Mouse (Mus musculus) neural tube, embryonic 13.5 days (tissue): ENCODE measurements at regions not wholly inside any gene's neighbourhood (a gene's known extent, or its start where the extent isn't known, plus 50 kb on each side); places are given as distances from the start of the nearest gene placed in this dataset.

Experiments
- ATAC-seq: fragments of 200-750 bp; cut with Nextera tagmentation; 2 replicates; pipeline ENCODE4 v1.8.0; 2017; ENCODE audit warnings: low read depth, mild to moderate bottlenecking, moderate TSS enrichment, moderate library complexity
- H3K27ac ChIP-seq: fragments of 300-500 bp; sonication (generic); replicated peaks from 2 replicates; pipeline ENCODE4 v1.5.1; 2015; ENCODE audit warnings: moderate library complexity, mild to moderate bottlenecking, inconsistent platforms
- H3K27me3 ChIP-seq: fragments of 300-500 bp; sonication (generic); 2 replicates; pipeline ENCODE4 v1.6.1; 2015; ENCODE audit warnings: mild to moderate bottlenecking, inconsistent platforms
- H3K36me3 ChIP-seq: fragments of 300-500 bp; sonication (generic); 2 replicates; pipeline ENCODE4 v1.6.1; 2015; ENCODE audit warnings: mild to moderate bottlenecking, inconsistent platforms
- H3K4me1 ChIP-seq: fragments of 300-500 bp; sonication (generic); replicated peaks from 2 replicates; pipeline ENCODE4 v1.6.1; 2015; ENCODE audit warnings: inconsistent platforms
- H3K4me2 ChIP-seq: fragments of 300-500 bp; sonication (generic); 2 replicates; pipeline ENCODE4 v1.6.1; 2015; ENCODE audit warnings: inconsistent platforms, mild to moderate bottlenecking, moderate library complexity
- H3K4me3 ChIP-seq: fragments of 300-500 bp; sonication (generic); 2 replicates; pipeline ENCODE4 v1.5.1; 2015; ENCODE audit warnings: mild to moderate bottlenecking, inconsistent platforms
- H3K9ac ChIP-seq: fragments of 300-500 bp; sonication (generic); 2 replicates; pipeline ENCODE4 v1.6.1; 2015; ENCODE audit warnings: moderate library complexity, mild to moderate bottlenecking, inconsistent platforms
- H3K9me3 ChIP-seq: fragments of 300-500 bp; sonication (generic); 2 replicates; pipeline ENCODE4 v1.6.1; 2016; ENCODE audit warnings: inconsistent platforms
- WGBS: fragments of 180-500 bp; shearing (Covaris S2); methylation state at CpG from one replicate; pipeline ENCODE4 v1.1.7; 2015; 5-methylcytosine and 5-hydroxymethylcytosine counted together

GRCm38 (mm10) chr19:28171836-28172534, 161.0 kb upstream of the Rfx3 start:
- H3K9ac ChIP-seq, result no peak overlapping the region
- H3K4me3 ChIP-seq, result no peak overlapping the region
- no peak overlapping the region for H3K4me2 ChIP-seq
- no peaks in the 10 kb centered on the region for H3K4me1 ChIP-seq
- H3K27me3 ChIP-seq, result no peaks in the 10 kb centered on the region
- 92% methylated on average over 11 of the region's 11 CpGs for WGBS
- H3K27ac ChIP-seq, result no peak overlapping the region
- ATAC-seq, result no peak
- no peaks in the 10 kb centered on the region for H3K36me3 ChIP-seq
- no peaks in the 10 kb centered on the region for H3K9me3 ChIP-seq

GRCm38 (mm10) chr19:28167451-28168165, 156.6 kb upstream of the Rfx3 start:
- WGBS, result 88% methylated on average over 12 of the region's 12 CpGs
- Histone ChIP-seq H3K36me3 (no peaks in the 10 kb centered on the region), H3K27ac (no peak overlapping the region), H3K9ac (no peak overlapping the region), H3K27me3 (no peaks in the 10 kb centered on the region), H3K4me1 (0 out of 2 replicates have a peak, but pooled peaks cover 6% of the 10 kb centered on the region), H3K4me3 (no peak overlapping the region), H3K9me3 (no peaks in the 10 kb centered on the region), H3K4me2 (no peak overlapping the region)
- ATAC-seq, result no peak

- WGBS, result 85% methylated on average over 7 of the region's 7 CpGs
Measured at GRCm38 (mm10) chr19:28166626-28167025, 155.7 kb upstream of the Rfx3 start.

GRCm38 (mm10) chr19:28165901-28166361, 155.0 kb upstream of the Rfx3 start:
- 0 out of 2 replicates have a peak overlapping the region, but pooled peaks have one; percentile 13 for H3K4me3 ChIP-seq
- H3K9ac ChIP-seq, result no peak overlapping the region
- H3K4me2 ChIP-seq, result peak overlapping the region; percentile 44
- 32% methylated on average over 15 of the region's 15 CpGs for WGBS
- no peaks in the 10 kb centered on the region for H3K27me3 ChIP-seq
- H3K27ac ChIP-seq, result no peak overlapping the region
- peak; percentile 92 for ATAC-seq
- 0 out of 2 replicates have a peak, but pooled peaks cover 6% of the 10 kb centered on the region for H3K4me1 ChIP-seq
- H3K36me3 ChIP-seq, result no peaks in the 10 kb centered on the region
- no peaks in the 10 kb centered on the region for H3K9me3 ChIP-seq

More at GRCm38 (mm10) chr19:28166626-28167025, 155.7 kb upstream of the Rfx3 start:
- H3K36me3 ChIP-seq, result no peaks in the 10 kb centered on the region
- H3K9me3 ChIP-seq, result no peaks in the 10 kb centered on the region
- H3K9ac ChIP-seq, result no peak overlapping the region
- ATAC-seq, result no peak
- H3K4me1 ChIP-seq, result 0 out of 2 replicates have a peak, but pooled peaks cover 6% of the 10 kb centered on the region
- no peak overlapping the region for H3K4me3 ChIP-seq
- no peak overlapping the region for H3K27ac ChIP-seq
- H3K4me2 ChIP-seq, result no peak overlapping the region
- H3K27me3 ChIP-seq, result no peaks in the 10 kb centered on the region

GRCm38 (mm10) chr19:28163195-28163594, 152.2 kb upstream of the Rfx3 start:
- H3K4me2 ChIP-seq, result no peak overlapping the region
- H3K9me3 ChIP-seq, result 0 out of 2 replicates have a peak, but pooled peaks cover 3% of the 10 kb centered on the region
- H3K36me3 ChIP-seq, result no peaks in the 10 kb centered on the region
- H3K4me1 ChIP-seq, result 0 out of 2 replicates have a peak, but pooled peaks cover 6% of the 10 kb centered on the region
- no peak for ATAC-seq
- no peaks in the 10 kb centered on the region for H3K27me3 ChIP-seq
- H3K27ac ChIP-seq, result no peak overlapping the region
- WGBS, result 87% methylated on average over 6 of the region's 6 CpGs
- no peak overlapping the region for H3K4me3 ChIP-seq
- H3K9ac ChIP-seq, result no peak overlapping the region

- H3K36me3 ChIP-seq, result no peaks in the 10 kb centered on the region
- ATAC-seq, result no peak
- H3K4me2 ChIP-seq, result no peak overlapping the region
- no peaks in the 10 kb centered on the region for H3K27me3 ChIP-seq
- 0 out of 2 replicates have a peak, but pooled peaks cover 3% of the 10 kb centered on the region for H3K9me3 ChIP-seq
- no peak overlapping the region for H3K9ac ChIP-seq
- H3K4me1 ChIP-seq, result no peaks in the 10 kb centered on the region
- no peak overlapping the region for H3K4me3 ChIP-seq
- H3K27ac ChIP-seq, result no peak overlapping the region
- whole genome bisulfite sequencing, result 81% methylated on average over 4 of the region's 4 CpGs
Measured at GRCm38 (mm10) chr19:28160582-28160981, 149.6 kb upstream of the Rfx3 start.

GRCm38 (mm10) chr19:28157196-28157595, 146.2 kb upstream of the Rfx3 start:
- no peaks in the 10 kb centered on the region for H3K27me3 ChIP-seq
- H3K4me2 ChIP-seq, result no peak overlapping the region
- H3K9me3 ChIP-seq, result 0 out of 2 replicates have a peak, but pooled peaks cover 3% of the 10 kb centered on the region
- H3K4me1 ChIP-seq, result no peaks in the 10 kb centered on the region
- no peak overlapping the region for H3K4me3 ChIP-seq
- no peak overlapping the region for H3K27ac ChIP-seq
- 73% methylated on average over 3 of the region's 3 CpGs for WGBS
- ATAC-seq, result no peak
- H3K9ac ChIP-seq, result no peak overlapping the region
- H3K36me3 ChIP-seq, result no peaks in the 10 kb centered on the region

GRCm38 (mm10) chr19:28137581-28137980, 126.6 kb upstream of the Rfx3 start:
- H3K9ac ChIP-seq, result no peak overlapping the region
- no peaks in the 10 kb centered on the region for H3K9me3 ChIP-seq
- H3K4me3 ChIP-seq, result no peak overlapping the region
- no peak overlapping the region for H3K4me2 ChIP-seq
- ATAC-seq, result no peak
- 87% methylated on average over 10 of the region's 10 CpGs for WGBS
- H3K36me3 ChIP-seq, result no peaks in the 10 kb centered on the region
- no peaks in the 10 kb centered on the region for H3K4me1 ChIP-seq
- no peaks in the 10 kb centered on the region for H3K27me3 ChIP-seq
- no peak overlapping the region for H3K27ac ChIP-seq

- no peaks in the 10 kb centered on the region for H3K4me1 ChIP-seq
- H3K4me3 ChIP-seq, result no peak overlapping the region
- no peak for ATAC-seq
- H3K36me3 ChIP-seq, result no peaks in the 10 kb centered on the region
- WGBS, result 5% methylated on average over 1 of the region's 1 CpGs
- H3K27me3 ChIP-seq, result no peaks in the 10 kb centered on the region
- H3K9me3 ChIP-seq, result no peaks in the 10 kb centered on the region
- H3K4me2 ChIP-seq, result no peak overlapping the region
- no peak overlapping the region for H3K9ac ChIP-seq
- no peak overlapping the region for H3K27ac ChIP-seq
Measured at GRCm38 (mm10) chr19:28134806-28135205, 123.8 kb upstream of the Rfx3 start.

GRCm38 (mm10) chr19:28111263-28112180, 100.6 kb upstream of the Rfx3 start:
- Histone ChIP-seq H3K9me3 (no peaks in the 10 kb centered on the region), H3K36me3 (no peaks in the 10 kb centered on the region), H3K4me1 (no peaks in the 10 kb centered on the region), H3K27me3 (no peaks in the 10 kb centered on the region), H3K4me3 (no peak overlapping the region), H3K4me2 (no peak overlapping the region), H3K27ac (no peak overlapping the region), H3K9ac (no peak overlapping the region)
- 83% methylated on average over 10 of the region's 10 CpGs for WGBS
- ATAC-seq, result no peak

- H3K36me3 ChIP-seq, result no peaks in the 10 kb centered on the region
- no peaks in the 10 kb centered on the region for H3K9me3 ChIP-seq
- no peak overlapping the region for H3K9ac ChIP-seq
- H3K4me3 ChIP-seq, result no peak overlapping the region
- H3K27me3 ChIP-seq, result no peaks in the 10 kb centered on the region
- peak overlapping the region; percentile 34 for H3K27ac ChIP-seq
- WGBS, result 16% methylated on average over 9 of the region's 9 CpGs
- peaks cover 12% of the 10 kb centered on the region for H3K4me1 ChIP-seq
- ATAC-seq, result peak; percentile 56; the same call in 1 of the 2 replicates
- peak overlapping the region; percentile 28 for H3K4me2 ChIP-seq
Measured at GRCm38 (mm10) chr19:28095620-28096019, 84.7 kb upstream of the Rfx3 start.
